Mouse (Mus musculus) liver, adult 2 months (tissue): ENCODE results near the gene Vmn1r101. TPM values are rescaled to one million over a fixed set of nuclear protein-coding genes. Genes with fewer than 3 reads are reported as not detected.
"Not testable (repeated sequence)": the region's sequence is repeated elsewhere in the genome, so short reads cannot be mapped to it uniquely, and the experiment has no call there.

ENCODE experiments used
- DNase-seq: peaks from one replicate; pipeline ENCODE4 v3.0.0-alpha.2; 2011; ENCODE audit warnings: low read depth, low spot score; ENCODE audit errors: extremely low read depth
- H3K27ac ChIP-seq: fragments of 200-500 bp; replicated peaks from 2 replicates; pipeline ENCODE4 v1.5.1; 2012; ENCODE audit warnings: low read depth, mild to moderate bottlenecking, control low read depth, inconsistent platforms, low read length; ENCODE audit not compliant: insufficient read depth
- H3K27me3 ChIP-seq: fragments of 200-500 bp; 2 replicates; pipeline ENCODE4 v1.6.1; 2012; ENCODE audit warnings: mild to moderate bottlenecking, moderate library complexity, low read length, inconsistent platforms; ENCODE audit not compliant: control insufficient read depth, insufficient read depth
- H3K36me3 ChIP-seq: fragments of 200-500 bp; 2 replicates; pipeline ENCODE4 v1.6.1; 2012; ENCODE audit warnings: low read length, inconsistent platforms; ENCODE audit not compliant: control insufficient read depth, insufficient read depth
- H3K4me1 ChIP-seq: fragments of 200-500 bp; 2 replicates; pipeline ENCODE4 v1.6.1; 2011; ENCODE audit warnings: low read length; ENCODE audit not compliant: control insufficient read depth, insufficient read depth
- H3K4me3 ChIP-seq: fragments of 200-500 bp; 2 replicates; pipeline ENCODE4 v1.5.1; 2011; ENCODE audit warnings: low read depth, mild to moderate bottlenecking, control low read depth, low read length, moderate library complexity; ENCODE audit not compliant: insufficient read depth
- H3K79me2 ChIP-seq: fragments of 200-500 bp; 2 replicates; pipeline ENCODE4 v1.6.1; 2012; ENCODE audit warnings: inconsistent platforms, mild to moderate bottlenecking, low read length, moderate library complexity; ENCODE audit not compliant: control insufficient read depth, insufficient read depth
- H3K9ac ChIP-seq: fragments of 200-500 bp; 2 replicates; pipeline ENCODE4 v1.6.1; 2012; ENCODE audit warnings: low read depth, mild to moderate bottlenecking, control low read depth, inconsistent platforms, low read length
- WGBS: fragments of 180-500 bp; shearing (Covaris S2); methylation state at CpG from one replicate; pipeline ENCODE4 v1.1.7; 2018; 5-methylcytosine and 5-hydroxymethylcytosine counted together
- polyA plus RNA-seq: library from polyadenylated mRNA; depleted of rRNA; stranded (reverse); fragments of >200 nt; gene quantifications from 2 replicates; pipeline ENCODE4 v1.2.3, GENCODE M21; 2012; rRNA removed
- total RNA-seq: library from RNA; depleted of rRNA; stranded (reverse); fragments of >200 nt; gene quantifications from 2 replicates; pipeline ENCODE4 v1.2.3, GENCODE M21; 2014; rRNA removed

Gene Vmn1r101
- total RNA-seq (not detected in 2 replicates), polyA plus RNA-seq (not detected in 2 replicates)

DNA sequence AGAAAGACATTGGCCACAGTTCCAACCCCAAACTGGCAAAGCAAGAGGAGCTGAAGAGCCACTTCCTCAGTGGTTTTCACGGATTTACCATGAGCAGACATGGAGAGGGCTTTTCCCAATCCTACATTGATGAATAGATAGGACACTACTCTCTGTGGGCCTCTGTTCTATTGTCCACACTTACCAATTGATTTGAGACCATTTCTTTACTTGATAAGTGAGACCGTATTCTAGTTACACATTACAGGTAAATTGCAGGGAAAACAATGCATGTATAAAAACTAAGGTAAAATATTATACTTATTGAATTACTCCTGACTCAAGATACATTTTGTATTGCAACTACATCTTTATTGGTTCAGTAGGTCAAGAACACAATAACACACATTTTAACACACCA, at the start of gene Vmn1r101:
Gene Vmn1r101, minus strand, starts transcription at position 101 of the 400 bp plus-strand sequence.
- H3K36me3 ChIP-seq, H3K4me1 ChIP-seq, DNase-seq, H3K4me3 ChIP-seq, H3K9ac ChIP-seq, H3K79me2 ChIP-seq, H3K27me3 ChIP-seq, H3K27ac ChIP-seq: not testable (repeated sequence)
- WGBS = no CpG with 5 or more reads among the region's 2 CpGs

- not testable (repeated sequence) for DNase-seq, H3K79me2 ChIP-seq, H3K36me3 ChIP-seq, H3K4me3 ChIP-seq, H3K4me1 ChIP-seq, H3K9ac ChIP-seq, H3K27ac ChIP-seq, H3K27me3 ChIP-seq
- no CpG with 5 or more reads among the region's 5 CpGs for WGBS
Measured at GRCm38 (mm10) chr7:20474825-20475224, 32.4 kb upstream of the Vmn1r101 start, which contains the start of gene Gm10670. Gm10670 (minus strand) TSS chr7:20474925.

- not testable (repeated sequence) for H3K4me1 ChIP-seq, H3K27me3 ChIP-seq, H3K4me3 ChIP-seq, H3K36me3 ChIP-seq, DNase-seq, H3K27ac ChIP-seq, H3K9ac ChIP-seq, H3K79me2 ChIP-seq
- WGBS = no CpG with 5 or more reads among the region's 3 CpGs
Measured at GRCm38 (mm10) chr7:20417642-20418041, 24.8 kb downstream of the Vmn1r101 start, which contains the start of gene Vmn1r100. Vmn1r100 (plus strand) TSS chr7:20417942.

Other genes starting within 250 kb of the Vmn1r101 start
- not detected in 2 replicates for gene Vmn1r95, start 248.9 kb downstream of the Vmn1r101 start, total RNA-seq
- gene Vmn1r95, start 248.9 kb downstream of the Vmn1r101 start, polyA plus RNA-seq = not detected in 2 replicates
- not detected in 2 replicates for gene Gm6164, start 237.0 kb downstream of the Vmn1r101 start, total RNA-seq
- gene Gm6164, start 237.0 kb downstream of the Vmn1r101 start, polyA plus RNA-seq = not detected in 2 replicates
- gene Gm4498, start 208.8 kb downstream of the Vmn1r101 start, total RNA-seq = not detected in 2 replicates
- not detected in 2 replicates for gene Gm4498, start 208.8 kb downstream of the Vmn1r101 start, polyA plus RNA-seq
- gene Gm5890, start 179.8 kb downstream of the Vmn1r101 start, total RNA-seq = not detected in 2 replicates
- gene Gm5890, start 179.8 kb downstream of the Vmn1r101 start, polyA plus RNA-seq = not detected in 2 replicates
- not detected in 2 replicates for gene Gm4133, start 108.5 kb downstream of the Vmn1r101 start, total RNA-seq
- not detected in 2 replicates for gene Gm4133, start 108.5 kb downstream of the Vmn1r101 start, polyA plus RNA-seq
- gene Gm5728, start 67.2 kb downstream of the Vmn1r101 start, total RNA-seq = not detected in 2 replicates
- gene Gm5728, start 67.2 kb downstream of the Vmn1r101 start, polyA plus RNA-seq = not detected in 2 replicates
- not detected in 2 replicates for gene Vmn1r100, start 24.7 kb downstream of the Vmn1r101 start, total RNA-seq
- not detected in 2 replicates for gene Vmn1r100, start 24.7 kb downstream of the Vmn1r101 start, polyA plus RNA-seq
- gene Gm10670, start 32.3 kb upstream of the Vmn1r101 start, total RNA-seq = not detected in 2 replicates
- not detected in 2 replicates for gene Gm10670, start 32.3 kb upstream of the Vmn1r101 start, polyA plus RNA-seq
- gene Vmn1r103, start 67.9 kb upstream of the Vmn1r101 start, total RNA-seq = not detected in 2 replicates
- not detected in 2 replicates for gene Vmn1r103, start 67.9 kb upstream of the Vmn1r101 start, polyA plus RNA-seq
- gene Vmn1r104, start 91.2 kb upstream of the Vmn1r101 start, total RNA-seq = not detected in 2 replicates
- gene Vmn1r104, start 91.2 kb upstream of the Vmn1r101 start, polyA plus RNA-seq = not detected in 2 replicates
- gene Gm5726, start 103.2 kb upstream of the Vmn1r101 start, total RNA-seq = not detected in 2 replicates
- not detected in 2 replicates for gene Gm5726, start 103.2 kb upstream of the Vmn1r101 start, polyA plus RNA-seq
- gene Gm4141, start 133.6 kb upstream of the Vmn1r101 start, total RNA-seq = not detected in 2 replicates
- gene Gm4141, start 133.6 kb upstream of the Vmn1r101 start, polyA plus RNA-seq = not detected in 2 replicates
- not detected in 2 replicates for gene Gm4513, start 156.4 kb upstream of the Vmn1r101 start, total RNA-seq
- not detected in 2 replicates for gene Gm4513, start 156.4 kb upstream of the Vmn1r101 start, polyA plus RNA-seq
- not detected in 2 replicates for gene Vmn1r107, start 226.3 kb upstream of the Vmn1r101 start, total RNA-seq
- gene Vmn1r107, start 226.3 kb upstream of the Vmn1r101 start, polyA plus RNA-seq = not detected in 2 replicates